Mouse (Mus musculus): Measurements from ENCODE around the gene Bhmt2.

Bhmt2 gene

DNA sequence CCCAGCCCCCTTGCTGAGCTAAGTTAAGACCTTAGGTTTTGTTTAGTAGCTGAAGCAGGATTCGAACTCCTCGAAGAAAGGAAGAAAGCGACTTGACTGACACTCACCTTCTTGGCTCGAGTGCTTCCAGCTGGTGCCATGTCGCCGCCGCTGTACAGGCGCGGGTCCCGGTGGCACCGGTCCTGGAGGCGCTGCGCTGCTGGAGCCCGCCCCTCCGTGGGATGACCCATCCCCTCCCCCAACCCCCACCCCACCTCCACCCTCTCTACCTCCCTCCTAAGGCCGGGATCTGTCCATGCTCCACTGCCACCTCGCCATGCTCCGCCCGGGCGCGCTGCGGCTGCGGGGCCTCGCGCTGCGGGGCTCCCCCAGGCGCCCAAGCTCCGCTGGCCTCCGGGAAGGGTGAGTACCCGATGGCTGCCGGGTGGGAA, at the start of gene Bhmt2, which contains the start of gene Dmgdh:
Bhmt2 (minus strand) TSS at position 172 of the 431 bp plus-strand sequence.
Dmgdh (plus strand) TSS at position 303 of the 431 bp plus-strand sequence.
- DNase-seq, result peak; percentile 51

DNA sequence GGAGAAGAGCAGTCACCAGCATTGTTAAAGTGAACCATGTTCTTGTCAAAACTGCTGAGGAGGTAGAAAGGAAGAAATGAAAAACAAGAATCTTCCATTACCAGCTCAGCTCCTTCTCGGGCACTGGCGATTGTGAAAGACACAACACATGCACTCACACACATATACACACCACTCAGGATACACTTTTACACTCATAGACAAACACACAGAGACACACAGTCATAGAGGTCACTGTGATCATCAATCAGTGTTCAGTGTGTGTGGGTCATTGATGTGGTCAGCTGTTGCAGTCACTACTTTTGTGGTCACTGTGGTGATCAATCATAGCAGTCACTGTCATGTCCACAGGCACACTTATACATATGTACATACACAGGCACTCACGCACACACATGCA, 49.4 kb upstream of the Bhmt2 start:
- no peak for DNase-seq

DNA sequence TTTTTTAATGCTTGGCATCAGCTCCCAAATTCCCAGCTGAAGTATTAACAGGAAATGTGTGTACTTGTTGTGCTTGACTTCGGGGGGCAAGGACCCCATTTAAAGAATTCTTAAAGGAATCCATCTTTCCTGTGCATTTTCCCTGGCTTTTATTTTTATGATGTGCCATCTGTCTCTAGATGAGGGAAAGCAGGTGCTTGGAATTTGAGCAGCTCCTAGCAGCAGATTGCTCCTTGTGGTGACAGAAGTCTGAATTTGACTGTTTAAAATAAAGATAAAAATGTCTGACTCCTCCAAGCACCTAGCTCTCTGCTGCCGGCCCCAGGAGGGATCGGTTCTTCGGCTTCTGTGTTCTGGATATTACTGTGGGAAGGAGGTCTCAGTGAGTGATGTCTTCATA, 47.8 kb upstream of the Bhmt2 start:
- no peak for DNase-seq

DNA sequence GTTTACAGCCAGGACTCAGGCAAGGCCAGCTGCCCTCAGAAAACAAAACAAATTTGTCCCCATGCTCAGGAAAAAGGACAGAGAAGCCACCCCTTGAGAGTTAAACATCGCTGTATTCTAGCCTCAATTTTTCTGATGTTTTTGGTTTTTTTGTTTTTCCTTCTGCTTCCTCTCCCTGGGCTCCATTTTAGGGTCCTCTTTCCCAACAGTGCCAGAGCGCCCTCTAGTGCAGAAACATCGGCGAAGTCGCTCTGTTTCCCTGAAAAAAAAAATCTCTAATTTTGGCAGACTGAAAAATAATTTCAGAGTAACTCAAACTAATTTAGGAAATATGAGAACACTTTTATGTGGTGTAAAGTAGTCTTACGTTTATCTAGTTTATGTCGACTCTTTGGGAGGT, 44.8 kb upstream of the Bhmt2 start:
- peak; percentile 58 for DNase-seq

DNA sequence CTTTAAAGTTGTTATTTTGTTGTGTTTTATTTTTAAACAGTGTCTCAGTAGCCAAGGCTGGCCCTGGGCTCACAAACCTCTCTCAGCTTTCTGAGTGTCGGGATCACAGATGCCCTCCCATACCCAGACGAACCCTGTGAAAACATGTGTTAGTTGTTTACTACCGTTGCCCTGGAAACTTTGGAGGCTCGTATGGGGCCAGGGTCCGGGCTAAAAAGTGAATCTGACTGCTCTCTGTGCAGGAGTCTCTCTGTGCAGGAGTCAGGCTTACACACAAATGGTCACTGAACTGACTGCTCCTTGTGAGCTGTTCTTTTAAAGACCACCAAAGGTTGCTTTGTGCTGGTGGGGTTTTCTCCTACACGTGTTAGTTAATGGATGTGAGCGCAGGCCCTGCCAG, 43.0 kb upstream of the Bhmt2 start:
- DNase-seq, result no peak

DNA sequence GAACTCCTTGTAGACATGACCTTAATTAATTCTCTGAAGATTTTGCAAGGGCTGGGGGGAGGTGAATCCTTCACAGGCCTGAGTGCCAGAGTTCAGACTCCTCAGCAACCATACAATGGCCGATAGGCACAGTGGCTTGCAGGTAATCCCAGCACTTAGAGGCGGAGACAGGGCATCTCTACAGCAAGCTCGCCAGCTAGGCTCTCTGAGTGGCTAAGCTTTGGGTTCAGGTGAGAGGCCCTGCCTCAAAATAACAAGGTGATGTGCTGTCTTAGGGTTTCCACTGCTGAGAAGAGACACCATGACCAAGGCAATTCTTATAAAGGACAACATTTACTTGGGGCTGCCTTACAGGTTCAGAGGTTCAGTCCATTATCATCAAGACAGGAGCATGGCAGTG, 39.7 kb upstream of the Bhmt2 start:
- DNase-seq, result no peak

DNA sequence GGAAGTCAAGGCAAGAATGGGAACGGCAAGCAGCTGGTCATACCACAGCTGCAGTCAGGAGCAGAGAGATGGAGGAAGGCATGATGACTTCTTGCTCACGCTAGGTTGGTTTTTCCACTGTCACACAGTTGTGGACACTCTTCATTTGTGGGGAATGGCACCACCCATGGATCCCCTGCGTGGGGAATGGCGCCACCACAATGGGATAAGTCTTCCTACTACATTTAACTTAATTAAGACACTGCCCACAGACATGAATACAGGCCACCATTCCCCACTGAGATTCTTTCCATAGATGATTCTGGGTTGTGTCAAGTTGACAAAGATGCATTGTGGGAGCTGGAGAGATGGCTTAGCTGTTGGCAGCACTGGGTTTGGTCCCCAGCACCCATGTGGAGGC, 38.3 kb upstream of the Bhmt2 start:
- no peak for DNase-seq

DNA sequence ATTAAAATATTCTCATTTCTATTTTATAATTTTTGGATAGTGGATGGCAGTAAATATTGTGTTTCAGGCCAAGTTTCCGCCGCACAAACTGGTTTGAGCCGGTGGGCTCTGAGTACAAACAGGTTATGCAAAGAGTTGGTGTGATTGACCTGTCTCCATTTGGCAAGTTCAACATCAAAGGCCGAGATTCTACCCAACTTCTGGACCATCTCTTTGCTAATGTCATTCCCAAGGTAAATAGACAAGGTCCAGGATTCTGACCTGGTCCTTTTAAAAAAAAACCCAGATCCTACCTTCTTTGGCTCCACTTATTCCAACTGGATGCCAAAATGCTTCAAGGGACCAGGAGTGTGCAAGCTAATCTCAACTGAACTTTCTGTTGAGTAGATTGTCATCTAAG, 37.1 kb upstream of the Bhmt2 start:
- DNase-seq, result peak; percentile 38

DNA sequence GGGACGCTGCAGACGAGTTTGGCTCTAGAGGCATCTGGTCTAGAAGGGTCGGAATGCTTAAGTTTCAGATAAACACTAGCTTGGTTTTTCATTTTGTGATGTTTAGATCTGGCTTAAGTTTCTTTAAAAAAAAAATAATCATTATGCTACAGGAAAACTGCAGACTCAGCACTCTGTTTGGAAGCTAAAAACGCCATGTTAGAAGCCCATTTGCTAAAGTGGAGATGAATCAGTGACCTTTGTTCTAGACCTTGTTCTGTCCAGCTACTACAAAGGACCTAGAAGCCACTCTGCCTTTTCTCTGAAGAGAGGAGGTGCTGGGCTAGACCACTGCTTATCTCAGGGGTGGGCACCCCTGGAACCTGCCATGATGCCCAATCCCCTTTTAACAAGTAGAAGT, 36.2 kb upstream of the Bhmt2 start:
- DNase-seq, result no peak

DNA sequence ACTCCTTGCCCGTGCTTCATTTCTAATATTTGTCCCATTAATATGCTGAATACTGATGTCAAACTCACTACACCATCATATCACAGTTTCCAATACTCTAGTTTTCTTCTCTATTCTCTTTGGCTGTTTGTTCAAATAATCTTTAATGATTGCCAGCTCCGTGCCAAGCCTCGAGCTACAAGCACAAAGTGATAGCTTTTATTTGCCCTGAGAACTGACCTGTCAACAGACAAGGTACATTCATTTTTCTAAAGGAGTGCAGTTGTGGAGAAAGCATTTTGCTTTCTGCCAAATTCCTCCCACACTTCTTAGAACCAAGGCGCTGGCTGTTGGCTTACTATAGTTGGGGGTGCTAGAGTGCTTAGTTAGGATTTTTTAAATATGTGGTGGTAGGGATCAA, 33.2 kb upstream of the Bhmt2 start:
- DNase-seq, result no peak

DNA sequence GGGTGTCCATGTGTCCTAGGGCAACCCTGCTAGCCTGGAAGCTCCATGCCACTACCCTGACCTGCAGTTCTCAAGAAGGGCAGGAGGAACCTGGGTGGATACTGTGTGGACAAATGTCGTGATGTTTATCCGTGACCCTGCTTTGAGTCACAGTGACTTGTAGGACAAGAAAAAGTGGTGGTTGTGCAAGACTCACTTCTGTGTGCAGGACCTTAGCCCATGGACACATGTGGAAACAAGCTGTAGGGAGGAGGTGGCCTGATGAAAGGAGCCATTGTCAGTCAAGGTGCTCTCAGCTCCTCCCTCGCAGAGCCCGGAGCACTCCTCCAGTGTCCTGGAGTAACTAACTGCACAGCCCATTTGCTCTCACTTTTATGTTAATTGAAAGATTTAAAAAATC, 31.6 kb upstream of the Bhmt2 start:
- no peak for DNase-seq

DNA sequence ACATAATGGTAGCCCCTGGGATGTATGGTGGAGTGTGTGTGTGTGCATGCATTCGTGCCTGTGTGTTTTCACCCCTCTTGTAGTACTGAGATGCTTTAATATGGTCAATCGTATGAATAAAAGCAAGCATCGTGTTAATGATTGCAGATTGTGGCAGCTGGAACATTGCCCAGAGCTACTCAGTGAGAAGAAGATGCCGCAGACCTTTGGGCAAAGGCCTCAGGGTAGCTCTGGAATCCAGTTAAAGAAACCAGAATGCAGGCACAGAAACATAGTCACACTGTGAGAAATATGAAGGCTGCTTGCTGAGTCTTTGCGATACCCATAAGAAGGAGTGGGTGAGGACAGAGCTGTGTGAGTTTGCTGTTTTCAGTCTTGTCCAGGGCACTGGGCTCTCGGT, 24.8 kb upstream of the Bhmt2 start:
- DNase-seq, result peak; percentile 85

DNA sequence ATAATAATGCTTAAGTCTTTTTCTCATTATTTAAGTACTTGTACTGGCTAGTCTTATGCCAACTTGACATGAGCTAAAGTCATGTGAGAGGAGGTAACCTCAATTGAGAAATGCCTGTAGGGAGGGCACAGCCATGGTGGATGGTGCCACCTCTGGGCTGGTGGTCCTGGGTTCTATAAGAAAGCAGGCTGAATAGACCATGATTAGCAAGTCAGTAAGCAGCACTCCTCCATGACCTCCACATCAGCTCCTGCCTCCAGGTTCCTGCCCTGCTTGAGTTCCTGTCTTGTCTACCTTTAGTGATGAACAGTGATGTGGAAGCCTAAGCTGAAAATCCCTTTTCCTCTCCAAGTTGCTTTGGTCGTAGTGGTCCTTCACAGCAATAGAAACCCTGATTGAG, 16.7 kb upstream of the Bhmt2 start:
- no peak for DNase-seq

DNA sequence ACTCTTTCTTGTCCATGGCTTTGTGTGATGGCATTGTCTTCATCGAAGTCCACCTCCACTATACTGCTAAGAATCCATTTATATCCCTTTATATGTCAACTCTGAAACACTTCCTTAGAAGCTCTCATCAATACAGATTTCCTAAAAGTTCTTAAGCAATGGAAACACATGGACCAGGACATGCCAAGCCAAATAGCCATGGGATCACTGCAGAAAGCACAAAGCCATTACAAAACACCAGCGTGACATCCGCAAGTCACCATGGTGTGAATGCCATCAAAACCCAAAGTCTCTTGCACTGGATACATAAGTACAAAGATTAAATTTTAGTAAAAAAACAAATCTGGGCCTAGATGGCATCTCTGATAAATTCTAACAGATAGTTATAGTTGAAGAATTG, 15.5 kb upstream of the Bhmt2 start:
- no peak for DNase-seq

DNA sequence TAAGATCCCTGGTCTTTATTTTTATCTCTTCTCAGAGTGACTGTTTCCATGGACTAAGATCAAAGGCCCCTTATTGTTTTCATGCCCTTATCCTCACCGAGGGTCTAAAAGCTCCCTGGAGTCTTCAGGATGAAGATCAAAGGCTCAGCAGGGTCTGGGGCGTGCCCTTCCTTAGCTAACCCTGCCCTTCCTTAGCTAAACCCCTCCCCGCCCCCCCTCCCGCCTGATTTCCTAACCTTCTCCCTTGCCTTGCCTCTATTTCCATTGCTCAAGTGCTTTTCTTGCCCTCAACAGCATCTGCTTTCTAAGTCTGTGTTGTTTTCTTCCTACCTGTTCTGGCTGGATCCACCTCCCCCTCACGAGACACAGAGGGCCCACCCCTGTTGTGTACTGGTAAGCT, 13.2 kb upstream of the Bhmt2 start:
- DNase-seq, result no peak

DNA sequence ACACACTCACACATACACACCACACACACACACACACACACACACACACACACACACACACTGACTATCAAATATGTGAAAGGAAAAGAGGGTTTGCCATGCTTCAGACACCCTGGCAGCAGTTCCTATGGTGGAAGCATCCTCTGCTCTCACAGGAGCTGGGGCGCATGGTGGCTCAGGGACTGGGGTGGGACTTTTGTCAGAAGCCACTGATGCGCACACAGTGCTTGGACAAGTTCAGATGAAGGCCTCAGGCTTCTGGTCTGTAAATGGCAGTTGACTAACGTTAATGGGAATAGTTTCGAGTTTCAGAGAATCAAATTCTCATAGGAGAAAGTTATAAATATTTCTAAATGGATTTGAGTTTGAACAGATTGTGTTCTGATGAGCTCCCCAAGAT, 11.1 kb upstream of the Bhmt2 start:
- no peak for DNase-seq

DNA sequence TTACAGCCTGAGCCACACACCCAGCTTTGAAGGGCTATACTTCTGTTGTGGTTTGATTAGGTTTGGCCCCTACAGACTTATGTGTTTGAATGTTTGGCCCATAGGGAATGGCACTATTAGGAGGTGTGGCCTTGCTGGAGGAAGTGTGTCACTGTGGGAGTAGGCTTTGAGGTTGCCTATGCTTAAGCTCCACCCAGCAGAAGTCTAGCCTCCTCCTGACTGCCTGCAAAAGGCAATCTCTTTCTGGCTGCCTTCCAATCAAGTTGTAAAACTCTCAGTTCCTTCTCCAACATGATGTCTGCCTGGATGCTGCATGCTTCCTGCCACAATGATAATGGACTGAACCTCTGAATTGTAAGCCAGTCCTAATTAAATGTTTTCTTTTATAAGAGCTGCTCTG, 9.2 kb upstream of the Bhmt2 start:
- no peak for DNase-seq

DNA sequence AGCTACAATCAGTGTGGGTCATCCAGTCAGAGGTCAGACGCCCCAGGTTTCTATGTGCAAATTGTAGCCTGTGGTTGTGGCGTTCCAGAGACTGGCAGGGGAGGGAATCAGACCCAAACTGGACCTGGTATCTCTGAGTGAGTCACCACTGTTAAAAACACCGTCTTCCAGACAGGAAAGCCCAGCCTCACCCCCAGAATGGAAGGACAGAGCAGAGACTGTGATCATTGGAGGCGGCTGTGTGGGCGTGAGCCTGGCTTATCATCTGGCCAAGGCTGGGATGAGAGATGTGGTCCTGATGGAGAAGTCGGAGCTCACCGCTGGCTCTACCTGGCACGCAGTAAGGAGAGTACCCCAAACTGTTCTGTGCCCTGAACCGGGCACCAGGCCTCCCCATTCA, 2.8 kb upstream of the Bhmt2 start:
- DNase-seq, result no peak

DNA sequence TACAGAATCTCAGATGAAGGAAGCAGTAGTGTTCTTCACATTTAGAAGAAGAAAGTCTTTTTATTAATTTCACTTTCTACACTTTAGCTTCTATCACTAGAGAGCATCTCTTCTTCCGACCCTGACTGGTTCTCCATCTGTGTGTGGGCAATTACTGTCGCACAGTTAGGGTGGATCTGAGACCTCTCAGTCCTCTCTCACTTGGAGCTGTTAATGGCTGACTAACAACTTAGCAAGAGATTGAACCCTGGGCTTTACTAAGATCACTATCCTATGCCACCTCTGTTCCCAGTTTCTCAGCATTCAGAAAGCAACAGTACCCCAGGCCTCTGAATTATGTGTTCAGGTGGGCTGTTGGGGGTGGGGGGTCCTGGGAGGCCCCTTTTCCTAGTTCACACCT, 806 bp downstream of the Bhmt2 start:
- DNase-seq, result peak; percentile 17

DNA sequence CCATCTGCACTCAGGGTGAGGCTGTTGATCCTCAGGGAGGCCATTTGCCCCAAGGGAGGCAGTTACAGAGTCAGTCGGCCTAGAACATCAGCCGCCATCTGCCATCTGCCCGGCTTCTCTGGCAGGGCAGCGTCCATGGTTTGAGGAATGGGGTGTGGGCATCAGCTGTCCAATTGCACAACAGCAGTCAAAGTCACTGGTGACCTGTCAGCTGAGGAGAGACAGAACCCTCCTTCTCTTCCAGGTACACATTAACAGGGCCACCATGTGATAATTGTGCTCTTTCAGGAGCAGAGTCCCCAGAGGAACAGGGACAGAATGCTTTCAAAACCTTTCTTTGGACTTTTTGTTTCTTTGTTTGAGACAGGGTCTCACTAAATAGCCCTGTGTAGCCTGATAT, 1.7 kb downstream of the Bhmt2 start:
- DNase-seq, result peak; percentile 56

DNA sequence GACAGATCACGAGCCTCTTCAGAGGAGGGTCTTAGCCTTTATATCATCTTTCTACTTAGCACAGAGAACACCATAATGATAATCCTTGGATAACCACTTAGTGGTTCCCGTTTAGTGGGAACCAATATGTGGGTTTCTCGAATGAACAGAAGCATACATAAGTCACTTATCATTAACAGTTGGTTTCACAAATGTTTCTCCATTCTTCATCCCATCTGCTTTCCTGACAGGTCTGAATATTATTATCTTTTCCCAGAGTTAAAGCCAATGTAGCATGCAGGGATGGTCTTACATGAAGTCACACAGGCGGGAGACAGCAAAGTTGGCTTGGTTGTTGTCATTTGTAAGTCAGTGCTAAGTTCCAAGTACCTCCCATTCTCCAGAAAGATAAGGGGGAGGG, 6.5 kb downstream of the Bhmt2 start:
- no peak for DNase-seq

DNA sequence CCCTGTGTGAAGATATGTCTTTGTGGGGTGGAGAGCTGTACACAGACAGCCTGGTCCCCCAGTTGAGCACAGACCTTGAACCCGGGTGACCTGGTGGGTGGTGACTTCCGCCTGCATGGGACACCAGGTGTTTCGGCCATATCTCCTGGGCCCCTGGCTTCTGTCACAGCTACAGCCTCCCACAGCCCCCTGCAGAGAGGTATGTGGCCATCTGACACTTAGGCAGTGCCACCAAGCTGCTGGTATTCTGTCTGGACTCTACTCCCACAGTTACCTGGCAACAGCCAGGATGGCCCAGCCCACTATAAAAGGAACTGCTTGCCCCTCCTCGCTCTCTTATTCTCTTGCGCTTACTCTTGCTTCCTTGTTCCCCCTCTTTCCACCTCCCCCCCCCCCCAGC, 16.2 kb downstream of the Bhmt2 start:
- no peak for DNase-seq

DNA sequence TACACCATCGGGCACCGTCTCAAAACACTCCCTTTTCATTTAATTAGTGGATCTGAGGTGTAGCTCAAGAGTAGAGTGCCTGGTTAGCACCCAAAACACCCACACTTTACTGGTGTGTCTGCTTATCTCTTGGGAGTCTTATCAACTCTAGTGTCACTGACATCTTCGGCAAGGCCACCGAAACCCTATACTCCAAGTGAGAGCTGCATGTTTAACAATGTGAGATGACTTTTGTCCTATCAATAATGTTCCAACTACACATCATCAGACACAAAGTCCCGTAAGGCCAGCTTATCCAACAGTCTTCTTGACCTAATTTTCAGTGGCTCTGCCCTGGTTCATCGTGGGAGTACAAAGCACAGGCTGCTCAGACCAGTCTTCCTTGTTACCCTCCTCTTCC, 20.7 kb downstream of the Bhmt2 start:
- no peak for DNase-seq

DNA sequence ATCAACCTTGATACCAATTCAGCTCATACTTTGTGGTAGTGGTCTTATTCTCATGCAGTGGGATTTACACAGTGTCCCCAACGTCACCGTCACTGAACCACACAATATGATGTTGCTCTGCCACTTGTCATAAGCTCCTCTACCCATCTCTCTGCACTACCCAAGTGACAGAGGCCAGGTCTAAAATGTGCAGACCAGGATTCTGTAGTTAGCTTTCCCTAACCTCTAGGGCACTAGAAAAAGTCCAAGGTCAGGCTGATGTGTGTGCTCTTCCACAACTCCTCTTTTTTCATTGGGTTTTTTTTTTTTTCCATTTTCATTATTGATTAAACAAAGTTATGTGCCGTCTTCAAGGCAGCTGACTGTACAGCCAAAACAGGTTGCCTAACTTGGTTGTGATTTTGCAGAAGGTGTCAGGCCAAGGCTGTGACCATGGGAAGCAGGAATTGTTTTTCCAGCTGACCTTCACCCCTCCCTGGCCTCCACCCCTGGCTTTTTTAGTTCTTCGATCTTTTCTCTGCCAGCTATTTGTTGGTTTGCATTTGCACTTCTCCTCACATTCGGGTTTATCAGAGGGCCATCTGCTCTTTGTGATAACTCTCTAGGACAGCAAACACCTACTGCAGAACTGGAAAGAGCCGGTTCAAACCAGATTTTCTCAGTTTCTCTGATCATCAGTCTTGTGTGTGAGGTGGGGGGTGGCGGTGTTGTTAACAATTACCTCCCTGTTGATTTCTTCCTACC, 25.5 kb downstream of the Bhmt2 start:
- DNase-seq, result peak; percentile 43

DNA sequence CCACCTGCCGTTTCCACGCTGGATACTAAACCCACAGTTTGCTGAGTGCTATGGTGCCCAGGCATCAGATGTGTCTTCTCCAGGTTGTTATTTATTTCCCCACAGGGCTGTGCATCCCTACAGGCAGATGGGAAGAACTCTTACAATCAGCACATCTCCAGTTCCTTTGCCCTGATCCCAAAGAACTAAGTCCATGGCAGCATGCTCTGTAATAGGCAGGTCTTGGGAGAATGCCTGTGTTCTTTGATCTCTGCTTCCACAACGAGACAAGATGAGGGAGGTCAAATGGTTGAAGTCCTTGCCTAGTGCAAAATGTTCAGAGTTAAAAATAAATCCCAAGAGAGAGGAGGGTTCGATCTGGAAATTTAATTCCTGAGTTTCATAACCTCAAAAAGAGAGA, 34.5 kb downstream of the Bhmt2 start:
- peak; percentile 67 for DNase-seq

Measured in kidney, postnatal 14 days (tissue).